Mouse (Mus musculus) hindbrain, embryonic 10.5 days (tissue): ENCODE data around the gene Pramel6. TPM values are rescaled to one million over a fixed set of nuclear protein-coding genes. Genes with fewer than 3 reads are reported as not detected.
A peak's percentile ranks its signal among the peaks of the same experiment; 100 is the strongest.
"Not testable (repeated sequence)": the region's sequence is repeated elsewhere in the genome, so short reads cannot be mapped to it uniquely, and the experiment has no call there.

Source experiments
- DNase-seq: peaks from one replicate; pipeline ENCODE4 v3.0.0-alpha.2; 2017; ENCODE audit warnings: low spot score
- H3K27ac ChIP-seq: fragments of 300-500 bp; sonication (generic); 2 replicates; pipeline ENCODE4 v1.5.1; 2016; ENCODE audit warnings: mild to moderate bottlenecking, moderate library complexity
- H3K27me3 ChIP-seq: fragments of 300-500 bp; sonication (generic); 2 replicates; pipeline ENCODE4 v1.6.1; 2016; ENCODE audit warnings: mild to moderate bottlenecking; ENCODE audit not compliant: poor library complexity, insufficient read depth, severe bottlenecking
- H3K36me3 ChIP-seq: fragments of 300-500 bp; sonication (generic); 2 replicates; pipeline ENCODE4 v1.6.1; 2016; ENCODE audit warnings: mild to moderate bottlenecking, moderate library complexity
- H3K4me1 ChIP-seq: fragments of 300-500 bp; sonication (generic); replicated peaks from 2 replicates; pipeline ENCODE4 v1.6.1; 2016; ENCODE audit warnings: mild to moderate bottlenecking
- H3K4me3 ChIP-seq: fragments of 300-500 bp; sonication (generic); 2 replicates; pipeline ENCODE4 v1.5.1; 2016; ENCODE audit warnings: mild to moderate bottlenecking, moderate library complexity
- H3K9me3 ChIP-seq: fragments of 300-500 bp; sonication (generic); 2 replicates; pipeline ENCODE4 v1.6.1; 2016; ENCODE audit warnings: mild to moderate bottlenecking, moderate library complexity
- WGBS: fragments of 180-500 bp; shearing (Covaris S2); methylation state at CpG from one replicate; pipeline ENCODE4 v1.1.7; 2016; 5-methylcytosine and 5-hydroxymethylcytosine counted together
- polyA plus RNA-seq: library from polyadenylated mRNA; unstranded; fragments of >200 nt; fragmentation: Nextera tagmentation; extraction: Ambion mirVana; gene quantifications from 2 replicates; pipeline ENCODE4 v1.2.1, GENCODE M21; 2016

The Pramel6 gene
- polyA plus RNA-seq, result not detected in 2 replicates

GRCm38 (mm10) chr2:87506265-87506664 lies at the start of gene Pramel6:
Gene Pramel6 (plus strand): TSS chr2:87506565.
- H3K27me3 ChIP-seq, result no peaks in the 10 kb centered on the region
- no peaks in the 10 kb centered on the region for H3K9me3 ChIP-seq
- no peak for DNase-seq
- no peak within 1 kb of the TSS for H3K27ac ChIP-seq
- H3K36me3 ChIP-seq, result no peaks in the 10 kb centered on the region
- no peaks in the 10 kb centered on the region for H3K4me1 ChIP-seq
- no peak within 1 kb of the TSS for H3K4me3 ChIP-seq
- 90% methylated on average over 6 of the region's 6 CpGs for WGBS

- Histone ChIP-seq H3K4me1 (no peaks in the 10 kb centered on the region), H3K9me3 (no peaks in the 10 kb centered on the region), H3K4me3 (no peak overlapping the region), H3K27me3 (no peaks in the 10 kb centered on the region), H3K36me3 (no peaks in the 10 kb centered on the region), H3K27ac (no peak overlapping the region)
- no peak for DNase-seq
- WGBS, result 90% methylated on average over 4 of the region's 4 CpGs
These were observed 44.6 kb upstream of the Pramel6 start for GRCm38 (mm10) chr2:87461769-87462168.

- H3K4me1 ChIP-seq, result no peaks in the 10 kb centered on the region
- no peak for DNase-seq
- H3K27ac ChIP-seq, result no peak overlapping the region
- H3K27me3 ChIP-seq, result no peaks in the 10 kb centered on the region
- no peaks in the 10 kb centered on the region for H3K9me3 ChIP-seq
- H3K4me3 ChIP-seq, result no peak overlapping the region
- no peaks in the 10 kb centered on the region for H3K36me3 ChIP-seq
These were observed 26.2 kb upstream of the Pramel6 start for GRCm38 (mm10) chr2:87480207-87480606.

GRCm38 (mm10) chr2:87481158-87481557 lies 25.2 kb upstream of the Pramel6 start:
- 88% methylated on average over 4 of the region's 4 CpGs for WGBS
- H3K9me3 ChIP-seq, result no peaks in the 10 kb centered on the region
- H3K36me3 ChIP-seq, result no peaks in the 10 kb centered on the region
- H3K27ac ChIP-seq, result no peak overlapping the region
- H3K4me1 ChIP-seq, result no peaks in the 10 kb centered on the region
- DNase-seq, result no peak
- H3K27me3 ChIP-seq, result no peaks in the 10 kb centered on the region
- H3K4me3 ChIP-seq, result no peak overlapping the region

GRCm38 (mm10) chr2:87482276-87482675 lies 24.1 kb upstream of the Pramel6 start:
- Histone ChIP-seq H3K4me1 (no peaks in the 10 kb centered on the region), H3K4me3 (no peak overlapping the region), H3K27me3 (no peaks in the 10 kb centered on the region), H3K27ac (no peak overlapping the region), H3K9me3 (no peaks in the 10 kb centered on the region), H3K36me3 (no peaks in the 10 kb centered on the region)
- WGBS, result 84% methylated on average over 2 of the region's 2 CpGs
- DNase-seq, result no peak

- 88% methylated on average over 4 of the region's 5 CpGs for WGBS
- H3K36me3 ChIP-seq, H3K4me3 ChIP-seq: not testable (repeated sequence)
These were observed 9.4 kb upstream of the Pramel6 start, which contains the start of gene Pramel7 for GRCm38 (mm10) chr2:87496993-87497392. Gene Pramel7 (minus strand): TSS chr2:87497093.

GRCm38 (mm10) chr2:87515046-87515445 lies 8.7 kb downstream of the Pramel6 start:
- Histone ChIP-seq H3K9me3 (no peaks in the 10 kb centered on the region), H3K4me3 (no peak overlapping the region), H3K27me3 (no peaks in the 10 kb centered on the region), H3K4me1 (no peaks in the 10 kb centered on the region), H3K36me3 (no peaks in the 10 kb centered on the region), H3K27ac (no peak overlapping the region)
- no peak for DNase-seq
- 88% methylated on average over 2 of the region's 2 CpGs for WGBS

More at GRCm38 (mm10) chr2:87496993-87497392, 9.4 kb upstream of the Pramel6 start, which contains the start of gene Pramel7:
- not testable (repeated sequence) for DNase-seq, H3K27me3 ChIP-seq, H3K4me1 ChIP-seq, H3K9me3 ChIP-seq, H3K27ac ChIP-seq

- Histone ChIP-seq H3K4me3 (no peak overlapping the region), H3K27me3 (no peaks in the 10 kb centered on the region), H3K4me1 (no peaks in the 10 kb centered on the region), H3K36me3 (no peaks in the 10 kb centered on the region), H3K27ac (no peak overlapping the region), H3K9me3 (no peaks in the 10 kb centered on the region)
- 87% methylated on average over 7 of the region's 8 CpGs for WGBS
- DNase-seq, result no peak
These were observed 9.2 kb downstream of the Pramel6 start for GRCm38 (mm10) chr2:87515457-87516060.

- Histone ChIP-seq H3K4me1 (no peaks in the 10 kb centered on the region), H3K4me3 (no peak overlapping the region), H3K9me3 (no peaks in the 10 kb centered on the region), H3K27ac (no peak overlapping the region), H3K36me3 (no peaks in the 10 kb centered on the region), H3K27me3 (no peaks in the 10 kb centered on the region)
- WGBS, result 85% methylated on average over 3 of the region's 3 CpGs
- no peak for DNase-seq
These were observed 10.2 kb downstream of the Pramel6 start for GRCm38 (mm10) chr2:87516581-87516980.

- H3K4me3 ChIP-seq, result no peak overlapping the region
- 88% methylated on average over 4 of the region's 4 CpGs for WGBS
- no peaks in the 10 kb centered on the region for H3K4me1 ChIP-seq
- no peak overlapping the region for H3K27ac ChIP-seq
- H3K9me3 ChIP-seq, result no peaks in the 10 kb centered on the region
- no peaks in the 10 kb centered on the region for H3K27me3 ChIP-seq
- H3K36me3 ChIP-seq, result no peaks in the 10 kb centered on the region
- no peak for DNase-seq
These were observed 14.3 kb downstream of the Pramel6 start for GRCm38 (mm10) chr2:87520651-87521050.

GRCm38 (mm10) chr2:87525899-87526616 lies 19.7 kb downstream of the Pramel6 start:
- peak; percentile 21 for DNase-seq
- WGBS, result 34% methylated on average over 39 of the region's 39 CpGs
- H3K9me3 ChIP-seq, H3K27me3 ChIP-seq, H3K27ac ChIP-seq, H3K4me1 ChIP-seq, H3K36me3 ChIP-seq: not testable (repeated sequence)
- peak overlapping the region; percentile 28 for H3K4me3 ChIP-seq

- no peak within 1 kb of the TSS for H3K27ac ChIP-seq
- H3K27me3 ChIP-seq, result no peaks in the 10 kb centered on the region
- H3K36me3 ChIP-seq, result no peaks in the 10 kb centered on the region
- no peak for DNase-seq
- H3K4me3 ChIP-seq, result no peak within 1 kb of the TSS
- no peaks in the 10 kb centered on the region for H3K9me3 ChIP-seq
- no peaks in the 10 kb centered on the region for H3K4me1 ChIP-seq
These were observed 25.1 kb downstream of the Pramel6 start, which contains the start of gene Olfr153 for GRCm38 (mm10) chr2:87531496-87531895. Gene Olfr153 (plus strand): TSS chr2:87531796.

GRCm38 (mm10) chr2:87534826-87535225 lies 28.5 kb downstream of the Pramel6 start:
- no peaks in the 10 kb centered on the region for H3K4me1 ChIP-seq
- no peaks in the 10 kb centered on the region for H3K9me3 ChIP-seq
- no peak overlapping the region for H3K4me3 ChIP-seq
- no peaks in the 10 kb centered on the region for H3K27me3 ChIP-seq
- no peak overlapping the region for H3K27ac ChIP-seq
- H3K36me3 ChIP-seq, result no peaks in the 10 kb centered on the region
- WGBS, result 61% methylated on average over 2 of the region's 2 CpGs
- no peak for DNase-seq
